14 mouse cellular contexts compared by ENCODE assay signal in genomic region chr7:45711316-45712021, GRCm38 (mm10). TPM values are rescaled to one million over a fixed set of nuclear protein-coding genes. Genes with fewer than 3 reads are reported as not detected.
DNase-seq lines count a peak whose midpoint lies in the region; ATAC-seq lines count a peak whose summit lies in the region.
"Had no signal": no experiment of that assay in that cellular context is flagged by ENCODE, and none has a peak within 500 bp of the region (broad histone marks: within the 10 kb centered on the region; RNA-seq: fewer than 3 reads in every experiment).

No protein-coding gene starts in this region.

- H3K27ac ChIP-seq in intestine, embryonic 16.5 days (ENCODE audit: low read length): peak overlapping the region; percentile 39; the same call in 1 of the 2 replicates
- H3K27ac ChIP-seq: neural tube, embryonic 15.5 days had no signal

- H3K9me3 ChIP-seq in intestine, embryonic 16.5 days (ENCODE audit: control insufficient read depth, low read length): no peaks in the 10 kb centered on the region
- H3K9me3 ChIP-seq: neural tube, embryonic 15.5 days had no signal

- peak overlapping the region; percentile 39 for H3K4me2 ChIP-seq in intestine, embryonic 16.5 days (ENCODE audit: low read depth, low read length)
- H3K4me2 ChIP-seq: neural tube, embryonic 15.5 days had no signal

- DNase-seq in gastrocnemius, postnatal 14 days: peak; percentile 22
- DNase-seq in gastrocnemius, adult 18-20 months (ENCODE audit: low spot score): no peak
- DNase-seq in layer of hippocampus, adult 11-12 months (ENCODE audit: low spot score): peak; percentile 28
- no peak for DNase-seq in layer of hippocampus, postnatal 14 days (ENCODE audit: low spot score in 2 of 2)
- peak; percentile 38 to 39 for DNase-seq in cerebellum, postnatal 10 days
- no peak for DNase-seq in c-Kit-positive CD71-positive TER-119-positive erythroid progenitor cells, embryonic 14.5 days (ENCODE audit: low spot score)
- DNase-seq: right cerebral cortex, adult 18-20 months had no signal

- WGBS in intestine, embryonic 16.5 days: 91% methylated on average over 24 of the region's 24 CpGs

- no peaks in the 10 kb centered on the region for H3K27me3 ChIP-seq in intestine, embryonic 16.5 days (replicated peaks; ENCODE audit: control insufficient read depth, insufficient read depth, low read length)
- H3K27me3 ChIP-seq: CH12.LX; neural tube, embryonic 15.5 days had no signal

- peaks cover 22% of the 10 kb centered on the region for H3K36me3 ChIP-seq in intestine, embryonic 16.5 days (ENCODE audit: control insufficient read depth, insufficient read depth, low read length)

- H3K9ac ChIP-seq in intestine, embryonic 16.5 days (ENCODE audit: low read depth, low read length): peak overlapping the region; percentile 27; the same call in 1 of the 2 replicates
- H3K9ac ChIP-seq: neural tube, embryonic 15.5 days had no signal

- intact Hi-C loops in gastrocnemius, postnatal 14 days (cut with DNase I; ENCODE audit: low total_unique reads): no loop called here

- no peak for ATAC-seq in intestine, embryonic 16.5 days
- ATAC-seq in frontal cortex, adult (ENCODE audit: low TSS enrichment): no peak
- ATAC-seq: hindbrain, embryonic 16.5 days had no signal

- H3K4me3 ChIP-seq in intestine, embryonic 16.5 days (ENCODE audit: low read length): peak overlapping the region; percentile 24
- H3K4me3 ChIP-seq: neural tube, embryonic 15.5 days had no signal

- peaks cover 58% of the 10 kb centered on the region for H3K4me1 ChIP-seq in intestine, embryonic 16.5 days (ENCODE audit: control insufficient read depth, insufficient read depth, low read length)

RNA-seq across cellular contexts. Expression of gene Rpl18, which starts 3.8 kb away (rescaled TPM):
- total RNA-seq in gastrocnemius, postnatal 14 days (2021): 100 to 1,000 TPM; 607 to 662 TPM
- 100 to 1,000 TPM; 442 to 461 TPM for total RNA-seq in gastrocnemius, adult 18-20 months (2021)
- total RNA-seq in layer of hippocampus, postnatal 14 days (2021): 100 to 1,000 TPM; 423 to 452 TPM
- polyA plus RNA-seq in intestine, embryonic 16.5 days (2015; fragmentation: Nextera tagmentation; extraction: Ambion mirVana): 1,070 and 1,157 TPM in 2 replicates

RNA-seq across cellular contexts. Expression of gene Sphk2, which starts 6.3 kb away (rescaled TPM):
- 10 to 100 TPM; 12.0 to 13.2 TPM for total RNA-seq in gastrocnemius, postnatal 14 days (2021)
- 10 to 100 TPM; 15.2 to 15.6 TPM for total RNA-seq in gastrocnemius, adult 18-20 months (2021)
- 10 to 100 TPM; 30.5 to 31.4 TPM for total RNA-seq in layer of hippocampus, postnatal 14 days (2021)
- polyA plus RNA-seq in intestine, embryonic 16.5 days (2015; fragmentation: Nextera tagmentation; extraction: Ambion mirVana): 55.6 and 59.2 TPM in 2 replicates

RNA-seq across cellular contexts. Expression of gene Dbp, which starts 6.6 kb away (rescaled TPM):
- total RNA-seq in gastrocnemius, postnatal 14 days (2021): 10 to 100 TPM; 20.6 to 32.8 TPM
- total RNA-seq in gastrocnemius, adult 18-20 months (2021): 10 to 100 TPM; 19.4 to 22.9 TPM
- total RNA-seq in layer of hippocampus, postnatal 14 days (2021): 10 to 100 TPM; 49.7 to 59.1 TPM
- polyA plus RNA-seq in intestine, embryonic 16.5 days (2015; fragmentation: Nextera tagmentation; extraction: Ambion mirVana): 2.3 and 3.2 TPM in 2 replicates

RNA-seq across cellular contexts. Expression of gene Fam83e, which starts 9.5 kb away (rescaled TPM):
- total RNA-seq in gastrocnemius, postnatal 14 days (2021): under 1 TPM; 0.16 TPM
- under 1 TPM in 1 of 2 experiments, not detected in 1; 0.18 TPM for total RNA-seq in gastrocnemius, adult 18-20 months (2021)
- under 1 TPM; 0.48 to 0.60 TPM for total RNA-seq in layer of hippocampus, postnatal 14 days (2021)
- polyA plus RNA-seq in intestine, embryonic 16.5 days (2015; fragmentation: Nextera tagmentation; extraction: Ambion mirVana): 30.9 and 34.2 TPM in 2 replicates
- total RNA-seq: left cerebral cortex, postnatal 36 days; midbrain, postnatal 0 days had no signal

RNA-seq across cellular contexts. Expression of gene Car11, which starts 11.8 kb away (rescaled TPM):
- total RNA-seq in gastrocnemius, postnatal 14 days (2021): 1 to 10 TPM; 4.5 to 4.6 TPM
- 10 to 100 TPM; 11.1 to 17.3 TPM for total RNA-seq in gastrocnemius, adult 18-20 months (2021)
- total RNA-seq in layer of hippocampus, postnatal 14 days (2021): 100 to 1,000 TPM; 110 to 123 TPM
- polyA plus RNA-seq in intestine, embryonic 16.5 days (2015; fragmentation: Nextera tagmentation; extraction: Ambion mirVana): 4.1 and 5.3 TPM in 2 replicates
- total RNA-seq: CH12.LX had no signal

Comparison
In these comparisons a context has a peak if more than half of its experiments do, and no peak if none do; other contexts are left out.
1. DNase-seq: peak in gastrocnemius, postnatal 14 days (single experiment), layer of hippocampus, adult 11-12 months (single experiment) and cerebellum, postnatal 10 days (2 of 2); none in gastrocnemius, adult 18-20 months (single experiment), layer of hippocampus, postnatal 14 days (0 of 2) and c-Kit-positive CD71-positive TER-119-positive erythroid progenitor cells, embryonic 14.5 days (single experiment).